Mouse (Mus musculus) erythroblast, embryonic 14.5 days (primary cell): ENCODE results near the gene Tomm70a.
"Not testable (repeated sequence)": the region's sequence is repeated elsewhere in the genome, so short reads cannot be mapped to it uniquely, and the experiment has no call there.

Source experiments
- GATA1 ChIP-seq: IDR thresholded peaks from 2 replicates; pipeline ENCODE4 v1.6.1; 2012; ENCODE audit warnings: low read length, inconsistent platforms, mixed read lengths
- TAL1 ChIP-seq: IDR thresholded peaks from 3 replicates; pipeline ENCODE4 v1.6.1; 2012; ENCODE audit warnings: low read length, inconsistent platforms, mixed read lengths

GRCm38 (mm10) chr16:57174480-57174879 lies 53.0 kb downstream of the Tomm70a start:
- not testable (repeated sequence) for TF ChIP-seq GATA1, TAL1
